Comparison of ENCODE assay signal across 24 mouse cellular contexts in genomic region chr4:127763736-127764135, GRCm38 (mm10).
DNase-seq lines count a peak whose midpoint lies in the region; ATAC-seq and TF ChIP-seq lines count a peak whose summit lies in the region.
"Had no signal": no experiment of that assay in that cellular context is flagged by ENCODE, and none has a peak within 500 bp of the region (broad histone marks: within the 10 kb centered on the region; RNA-seq: fewer than 3 reads in every experiment).

No protein-coding gene starts in this region.

- no peak overlapping the region for H3K4me2 ChIP-seq in hindbrain, postnatal 0 days (ENCODE audit: low read depth, low read length)
- H3K4me2 ChIP-seq: embryonic facial prominence, embryonic 12.5 days; forebrain, embryonic 15.5 days; hindbrain, embryonic 14.5 days; liver, embryonic 11.5 days; lung, embryonic 14.5 days had no signal

- 90% methylated on average over 5 of the region's 5 CpGs for WGBS in hindbrain, postnatal 0 days

- peak; percentile 62 for DNase-seq in layer of hippocampus, adult 9-11 months
- peak; percentile 60 to 64 for DNase-seq in left cerebral cortex, postnatal 14 days (ENCODE audit: low spot score in 2 of 2)
- peak; percentile 69 for DNase-seq in telencephalon, adult 2 months (ENCODE audit: low read depth, low spot score)
- DNase-seq in ovary, postnatal 14 days (ENCODE audit: low spot score) = no peak
- no peak for DNase-seq in cerebellum, postnatal 10 days
- no peak for DNase-seq in hindbrain, postnatal 0 days (ENCODE audit: low spot score)
- DNase-seq: cerebellum, adult 2 months; gastrocnemius, postnatal 36 days; heart, postnatal 10 days; lung, embryonic 14.5 days; midbrain, embryonic 14.5 days; thymus, adult 2 months had no signal

- intact Hi-C loops in left cerebral cortex, postnatal 14 days (cut with DNase I) = no loop called here

- no peak for TF ChIP-seq CTCF in hindbrain, postnatal 0 days (IDR thresholded peaks at IDR 0.05; ENCODE audit: low read depth)

- no peaks in the 10 kb centered on the region for H3K36me3 ChIP-seq in megakaryocyte, embryonic 14.5 days (replicated peaks; ENCODE audit: low read length)
- H3K36me3 ChIP-seq in hindbrain, postnatal 0 days (ENCODE audit: insufficient read depth, low read length) = no peaks in the 10 kb centered on the region
- H3K36me3 ChIP-seq: embryonic facial prominence, embryonic 12.5 days; forebrain, embryonic 15.5 days; heart, embryonic 10.5 days; limb, embryonic 10.5 days had no signal

- H3K4me1 ChIP-seq in megakaryocyte, embryonic 14.5 days = no peaks in the 10 kb centered on the region
- H3K4me1 ChIP-seq in hindbrain, postnatal 0 days (ENCODE audit: insufficient read depth, low read length) = no peaks in the 10 kb centered on the region
- H3K4me1 ChIP-seq: embryonic facial prominence, embryonic 12.5 days; forebrain, embryonic 15.5 days; heart, embryonic 10.5 days; limb, embryonic 10.5 days had no signal

- peak overlapping the region; percentile 47 for H3K4me3 ChIP-seq in megakaryocyte, embryonic 14.5 days (replicated peaks)
- H3K4me3 ChIP-seq in hindbrain, postnatal 0 days (ENCODE audit: low read length) = no peak overlapping the region
- H3K4me3 ChIP-seq: embryonic facial prominence, embryonic 12.5 days; forebrain, embryonic 15.5 days; heart, embryonic 10.5 days; limb, embryonic 10.5 days had no signal

- H3K9me3 ChIP-seq in megakaryocyte, embryonic 14.5 days = peaks cover 82% of the 10 kb centered on the region
- H3K9me3 ChIP-seq in hindbrain, postnatal 0 days (ENCODE audit: low read length) = no peaks in the 10 kb centered on the region
- H3K9me3 ChIP-seq: embryonic facial prominence, embryonic 12.5 days; forebrain, embryonic 15.5 days; heart, embryonic 10.5 days; limb, embryonic 10.5 days had no signal

- H3K9ac ChIP-seq in hindbrain, postnatal 0 days (replicated peaks; ENCODE audit: low read length) = no peak overlapping the region
- H3K9ac ChIP-seq: embryonic facial prominence, embryonic 12.5 days; forebrain, embryonic 15.5 days; hindbrain, embryonic 14.5 days; lung, embryonic 14.5 days had no signal

- ATAC-seq in megakaryocyte, adult 5-6 weeks (ENCODE audit: poor library complexity, severe bottlenecking) = no peak
- ATAC-seq in hindbrain, postnatal 0 days = no peak
- ATAC-seq: forebrain, embryonic 15.5 days; intestine, postnatal 0 days had no signal

- H3K27me3 ChIP-seq in megakaryocyte, embryonic 14.5 days (replicated peaks) = no peaks in the 10 kb centered on the region
- no peaks in the 10 kb centered on the region for H3K27me3 ChIP-seq in hindbrain, postnatal 0 days (ENCODE audit: insufficient read depth, low read length)
- H3K27me3 ChIP-seq: CH12.LX; embryonic facial prominence, embryonic 12.5 days; forebrain, embryonic 15.5 days had no signal

- H3K27ac ChIP-seq in hindbrain, postnatal 0 days = no peak overlapping the region
- H3K27ac ChIP-seq: embryonic facial prominence, embryonic 12.5 days; forebrain, embryonic 15.5 days; heart, embryonic 10.5 days; hindbrain, embryonic 14.5 days; kidney, postnatal 0 days; limb, embryonic 10.5 days; macrophage had no signal

Comparison
In these comparisons a context has a peak if more than half of its experiments do, and no peak if none do; other contexts are left out.
1. DNase-seq: peak in layer of hippocampus, adult 9-11 months (single experiment), left cerebral cortex, postnatal 14 days (2 of 2) and telencephalon, adult 2 months (single experiment); none in ovary, postnatal 14 days (single experiment), cerebellum, postnatal 10 days (0 of 2) and hindbrain, postnatal 0 days (single experiment).